Mouse (Mus musculus) CD4-positive, CD25-positive, alpha-beta regulatory T cell, adult 2 months (primary cell): ENCODE results near the gene Ppfibp2.

Experiments used
- DNase-seq: peaks from one replicate; pipeline ENCODE4 v3.0.0-alpha.2; 2012; ENCODE audit warnings: low read depth, low spot score

Ppfibp2 gene

DNA sequence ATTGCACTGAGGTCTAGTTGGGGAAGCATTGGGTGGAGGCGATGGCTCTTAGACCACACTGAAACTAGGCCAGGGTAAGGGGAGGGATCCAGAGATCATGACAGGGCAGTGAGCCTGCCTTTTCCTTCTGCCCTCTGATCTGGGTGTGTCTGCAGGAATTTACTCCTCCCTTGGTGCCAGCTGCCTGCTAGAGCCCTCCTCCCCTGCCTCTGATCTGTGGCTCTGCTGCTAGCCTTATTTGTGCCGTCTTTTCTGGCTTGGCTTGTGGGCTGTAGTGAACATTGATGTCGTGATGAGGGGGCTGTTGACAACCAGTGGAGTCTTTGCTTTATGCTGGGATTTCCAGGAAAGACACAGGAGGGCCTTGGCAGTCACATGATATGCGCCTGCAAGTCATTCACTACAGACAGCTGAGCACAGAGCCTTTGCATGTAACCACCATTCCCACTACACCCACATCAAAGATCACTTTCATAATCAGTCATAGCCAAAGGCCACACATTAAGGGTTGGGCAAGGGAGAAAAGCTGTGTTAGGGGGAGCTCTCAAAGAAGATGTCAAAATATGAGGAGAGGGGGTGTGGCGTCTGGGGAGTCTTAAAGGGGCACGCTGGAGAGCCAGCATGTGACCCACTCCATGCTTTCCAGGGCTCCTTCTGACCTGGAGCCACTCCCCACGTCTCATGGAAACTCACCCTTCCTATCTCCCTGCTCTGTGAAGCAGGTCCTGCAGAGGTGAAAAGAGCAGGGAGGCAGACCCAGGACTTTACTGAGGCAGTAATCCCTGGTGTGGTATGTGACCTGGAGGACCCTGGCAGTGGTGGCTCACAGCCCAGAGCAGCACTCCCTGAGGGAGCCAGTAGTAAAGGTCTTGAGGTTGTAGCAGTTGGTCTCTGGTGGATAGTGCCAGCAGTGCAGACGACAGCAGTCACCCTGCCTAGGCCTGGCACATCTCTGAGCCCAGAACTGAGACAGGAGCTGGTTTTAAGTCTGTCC lies 69.4 kb downstream of the Ppfibp2 start:
- peak; percentile 64 for DNase-seq

DNA sequence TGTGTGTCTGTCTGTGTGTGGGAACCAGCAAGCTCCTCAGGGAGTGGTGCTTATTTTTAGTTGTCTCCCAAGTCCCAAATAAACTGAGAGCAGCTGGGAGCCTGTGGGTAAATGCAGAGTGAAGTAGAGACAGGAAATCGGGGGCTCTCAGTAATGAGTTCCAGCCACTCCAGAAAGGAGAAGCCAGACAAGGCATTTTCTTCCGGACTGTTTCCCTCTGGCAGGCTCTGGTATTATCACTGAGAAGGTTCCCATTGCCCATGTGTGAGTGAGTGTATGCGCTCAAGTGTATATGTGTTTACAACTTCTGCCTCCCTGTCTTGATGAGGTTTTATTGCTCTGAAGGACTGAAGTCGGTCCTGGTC lies 70.2 kb downstream of the Ppfibp2 start:
- no peak for DNase-seq

DNA sequence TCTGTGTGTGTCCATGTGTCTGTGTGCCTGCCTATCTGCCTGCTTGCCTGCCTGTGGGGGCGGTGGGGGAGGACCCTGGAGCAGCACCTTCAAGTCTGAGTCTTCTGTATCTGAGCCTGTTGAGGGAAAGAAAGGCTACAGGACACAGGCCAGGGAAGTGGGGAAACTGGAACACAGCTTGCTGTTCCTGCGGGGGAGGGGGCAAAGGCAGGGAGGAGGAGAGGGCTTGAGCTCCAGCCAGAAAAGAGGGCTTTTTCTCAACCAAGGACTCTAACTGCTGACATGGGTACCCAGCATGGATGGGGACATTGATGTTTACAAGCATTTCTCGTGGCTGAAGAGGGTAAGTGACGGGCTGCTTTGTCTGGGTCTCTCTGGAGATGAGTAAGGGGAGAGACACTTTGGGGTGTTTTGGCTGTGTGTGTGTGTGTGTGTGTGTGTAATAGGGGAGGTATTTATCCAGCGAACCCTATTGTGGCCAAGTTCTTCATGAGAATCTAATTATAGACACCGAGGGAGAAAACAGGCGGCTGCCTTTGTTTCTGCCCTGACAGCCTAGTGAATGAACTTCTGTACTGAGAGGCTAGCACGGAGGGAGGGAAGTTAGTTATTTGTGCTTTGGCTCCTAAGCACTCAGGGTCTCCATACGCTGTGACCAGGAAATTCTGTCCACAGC lies 70.7 kb downstream of the Ppfibp2 start:
- DNase-seq: no peak

DNA sequence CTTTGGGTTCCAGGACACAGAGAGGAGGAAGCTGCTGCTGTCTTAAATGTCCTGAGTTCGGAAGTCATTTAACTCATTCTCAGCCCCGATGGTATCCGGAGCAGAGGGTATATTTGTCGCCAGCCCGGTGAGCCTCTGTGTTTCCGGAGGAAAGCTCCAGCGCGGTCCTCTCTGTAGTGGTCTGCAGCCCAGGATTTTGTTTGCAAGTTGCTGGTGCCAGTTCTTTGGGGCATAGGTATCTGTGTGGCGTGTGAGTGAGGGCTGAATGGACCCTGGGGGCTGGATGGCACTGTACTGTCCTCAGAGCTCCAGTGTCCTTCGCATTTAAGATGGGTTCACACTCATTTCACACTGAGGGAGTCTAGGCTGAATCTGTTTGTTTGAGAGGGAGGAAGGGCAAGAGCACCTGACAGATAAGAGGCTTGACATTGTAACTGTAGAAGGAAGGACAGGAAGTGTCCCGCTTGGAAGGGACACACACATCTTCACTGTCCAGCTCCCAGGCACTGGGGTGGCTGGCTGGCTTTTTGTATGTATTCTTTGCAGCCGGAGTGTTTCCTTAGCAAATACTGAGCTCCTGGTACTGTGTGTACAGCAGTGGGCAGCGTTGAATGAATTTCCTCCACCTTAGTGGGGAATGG lies 71.4 kb downstream of the Ppfibp2 start:
- DNase-seq: peak; percentile 19

- DNase-seq: no peak
These were observed 73.5 kb downstream of the Ppfibp2 start for GRCm38 (mm10) chr7:107668514-107668913.

- no peak for DNase-seq
These were observed 80.2 kb downstream of the Ppfibp2 start for GRCm38 (mm10) chr7:107675224-107675623.

- no peak for DNase-seq
These were observed 85.3 kb downstream of the Ppfibp2 start for GRCm38 (mm10) chr7:107680151-107680852.

DNA sequence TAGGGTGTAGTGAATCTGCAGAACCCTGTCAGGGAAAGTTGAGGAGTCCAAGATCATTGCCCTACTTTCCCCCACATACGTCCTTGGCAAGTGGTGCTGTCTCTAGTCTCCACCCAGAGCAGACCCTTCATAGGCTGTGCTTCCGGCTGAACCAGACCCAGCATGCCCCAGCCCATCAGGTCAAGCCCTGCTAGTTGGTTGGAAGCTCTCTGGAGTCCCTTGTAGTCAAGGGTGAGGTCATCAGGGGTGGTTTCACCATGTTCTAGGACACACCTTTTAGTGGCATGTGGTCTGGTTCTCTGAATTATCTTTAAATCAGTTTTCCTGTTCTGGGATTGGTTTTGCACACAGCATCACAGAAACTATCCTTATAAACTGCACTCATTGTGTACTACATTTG lies 86.3 kb downstream of the Ppfibp2 start:
- no peak for DNase-seq

DNA sequence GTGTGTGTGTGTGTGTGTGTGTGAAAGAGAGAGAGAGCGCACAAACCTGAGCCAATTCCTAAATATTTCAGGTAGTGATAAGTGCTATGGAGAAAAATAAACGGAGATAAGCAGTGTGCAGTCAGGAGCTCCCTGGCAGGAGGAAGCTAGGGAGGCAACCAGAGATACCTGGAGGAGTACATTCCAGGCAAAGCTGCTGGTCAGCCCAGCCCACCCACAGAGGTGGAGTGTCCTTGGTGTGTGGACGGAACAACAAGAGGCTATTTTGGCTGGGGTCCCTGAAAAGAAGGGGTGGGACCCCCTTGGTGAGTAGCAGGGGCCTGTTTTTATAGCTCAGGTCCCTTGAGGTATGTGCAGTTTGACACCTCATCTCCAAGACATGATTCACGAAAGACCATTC lies 88.2 kb downstream of the Ppfibp2 start:
- no peak for DNase-seq

DNA sequence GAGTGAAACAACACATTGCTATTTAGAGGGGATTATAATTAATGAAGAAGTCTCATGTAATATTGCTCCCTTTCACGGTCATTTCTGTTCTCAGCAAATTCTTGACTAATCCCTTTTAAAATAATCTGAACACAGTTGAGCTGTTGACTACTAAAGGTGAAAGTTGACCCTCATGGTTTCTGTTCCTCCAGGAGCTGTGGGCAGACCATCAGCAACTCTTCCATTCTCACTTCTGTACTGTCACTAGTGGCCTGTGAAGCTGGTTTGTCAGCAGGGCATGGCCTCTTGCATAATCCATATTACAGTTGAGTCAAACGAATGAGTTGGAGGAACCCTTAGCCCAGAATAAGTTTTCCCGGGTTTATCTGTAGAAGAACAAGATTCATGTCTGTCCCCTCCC lies 88.6 kb downstream of the Ppfibp2 start:
- no peak for DNase-seq

- no peak for DNase-seq
These were observed 90.4 kb downstream of the Ppfibp2 start for GRCm38 (mm10) chr7:107685238-107685954.

DNA sequence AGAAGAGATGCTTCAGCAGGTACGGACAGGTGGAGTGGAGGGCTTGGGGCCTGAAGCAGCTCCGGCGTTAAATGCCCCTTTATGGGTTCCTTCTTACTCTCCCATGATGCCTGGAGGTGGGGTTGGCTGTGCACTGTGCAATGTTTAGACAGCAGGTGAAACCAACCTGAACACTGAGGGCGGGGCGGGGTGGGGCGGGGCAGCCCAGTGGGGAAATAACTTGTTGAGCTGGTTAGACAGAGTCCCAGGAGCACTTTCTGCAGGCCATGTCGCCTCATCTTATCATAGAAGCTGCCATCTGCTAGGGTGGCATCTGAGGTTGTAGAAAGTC lies 90.9 kb downstream of the Ppfibp2 start:
- DNase-seq: no peak

DNA sequence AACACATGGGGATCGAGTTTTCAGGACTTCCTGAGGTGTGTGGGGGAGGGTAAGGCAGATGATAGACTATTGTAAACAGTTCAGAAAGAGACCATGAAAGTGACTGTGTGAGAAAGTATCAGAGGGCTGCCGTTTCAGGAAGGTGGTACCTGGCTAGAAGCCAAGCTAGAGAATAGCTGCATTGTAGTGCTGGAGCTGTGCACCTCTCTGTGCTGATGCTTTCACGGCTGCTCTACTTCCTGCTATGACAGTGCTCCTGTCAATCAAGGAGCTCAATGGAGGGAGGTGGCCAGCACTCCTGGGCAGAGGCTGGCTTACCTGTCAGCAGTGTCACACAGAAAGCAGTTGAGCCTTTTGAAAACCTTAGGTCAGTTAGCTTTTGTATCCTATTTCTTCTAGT lies 92.4 kb downstream of the Ppfibp2 start:
- DNase-seq: peak; percentile 24

- no peak for DNase-seq
These were observed 93.0 kb downstream of the Ppfibp2 start for GRCm38 (mm10) chr7:107688040-107688439.

- no peak for DNase-seq
These were observed 95.6 kb downstream of the Ppfibp2 start for GRCm38 (mm10) chr7:107690426-107691221.

DNA sequence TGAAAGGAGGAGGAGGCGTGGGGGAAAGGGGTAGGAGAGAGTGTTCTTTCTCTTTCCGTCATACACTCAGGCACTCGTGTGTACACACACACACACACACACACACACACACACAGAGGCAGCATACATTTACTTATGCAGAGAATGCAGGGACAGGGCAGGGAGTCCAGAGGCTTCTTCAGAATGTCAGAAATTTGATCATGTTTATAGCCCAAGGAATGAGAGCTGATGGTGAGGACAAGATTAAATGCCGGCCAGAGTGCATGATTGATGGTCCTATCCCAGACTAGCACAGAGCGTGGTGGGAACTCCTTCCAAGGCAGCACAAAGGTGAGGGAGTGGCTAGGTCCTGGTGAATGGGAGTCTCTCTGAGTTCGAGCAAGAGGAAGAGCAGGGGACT lies 96.5 kb downstream of the Ppfibp2 start:
- no peak for DNase-seq

DNA sequence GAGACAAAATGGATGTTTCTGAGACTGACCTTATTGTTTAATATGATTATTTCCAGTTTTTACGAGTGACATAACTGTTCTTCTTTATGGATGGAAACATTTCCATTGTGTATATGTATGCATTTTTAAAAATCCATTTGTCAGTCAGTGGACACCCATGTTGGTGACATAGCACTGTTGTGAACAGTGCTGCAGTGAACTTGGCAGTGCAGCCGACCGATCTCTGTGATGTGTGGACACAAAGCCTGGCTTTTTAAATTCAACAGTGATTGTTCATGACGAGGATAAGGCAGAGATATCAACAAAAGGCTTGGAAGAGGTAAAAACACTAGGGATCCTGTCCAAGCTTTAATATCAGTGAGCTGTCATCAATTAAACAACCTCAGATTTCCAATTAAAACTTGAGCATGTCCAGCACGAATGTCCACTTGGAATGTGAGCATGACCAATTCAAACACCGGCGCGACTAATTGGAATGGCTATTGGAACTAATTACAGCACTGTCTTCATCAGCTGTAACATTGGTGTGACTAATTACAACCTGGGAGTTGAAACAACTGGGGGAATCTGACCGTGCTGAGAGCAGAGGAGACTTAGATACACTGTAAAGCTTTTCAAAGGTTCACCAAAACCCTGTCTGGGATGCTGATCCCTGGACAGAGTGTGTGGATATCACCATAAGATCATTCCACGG lies 99.4 kb downstream of the Ppfibp2 start:
- DNase-seq: no peak

GRCm38 (mm10) chr7:107697066-107697465 lies 102.1 kb downstream of the Ppfibp2 start:
- no peak for DNase-seq

- DNase-seq: no peak
These were observed 104.9 kb downstream of the Ppfibp2 start for GRCm38 (mm10) chr7:107699926-107700325.

GRCm38 (mm10) chr7:107700646-107701045 lies 105.6 kb downstream of the Ppfibp2 start:
- no peak for DNase-seq
